Mouse (Mus musculus) hematopoietic stem cell, adult 5-6 weeks (primary cell): ENCODE results near the gene Pdzd11. TPM values are rescaled to one million over a fixed set of nuclear protein-coding genes. Genes with fewer than 3 reads are reported as not detected.

ENCODE experiments used
- ATAC-seq, 2 experiments: fragments of 125-278 bp in 1 of 2; replicated peaks in 1 of 2; 2 replicates each; pipeline ENCODE4 v1.8.0; 2016 to 2017; ENCODE audit warnings: inconsistent platforms in 2 of 2, mild to moderate bottlenecking in 2 of 2, moderate number of reproducible peaks in 2 of 2, low read depth in 1 of 2, moderate TSS enrichment in 1 of 2; ENCODE audit not compliant: low FRiP score in 2 of 2, poor library complexity in 2 of 2, severe bottlenecking in 2 of 2, insufficient read depth in 1 of 2, low TSS enrichment in 1 of 2
- total RNA-seq: library from RNA; stranded (forward); fragments of 172-1452, 232-1000 nt; gene quantifications from 2 replicates; pipeline ENCODE4 v1.2.3, GENCODE M21; 2017

Pdzd11 gene
- total RNA-seq, result 25.9 and 26.3 TPM in 2 replicates

GRCm38 (mm10) chrX:100625802-100626793, at the start of gene Pdzd11:
Gene Pdzd11 (minus strand): TSS chrX:100626568.
- peak; percentile 100 for ATAC-seq

- no peak for ATAC-seq
Observed at GRCm38 (mm10) chrX:100664825-100665224, 38.5 kb upstream of the Pdzd11 start.

- ATAC-seq, result no peak
Observed at GRCm38 (mm10) chrX:100652848-100653247, 26.5 kb upstream of the Pdzd11 start.

GRCm38 (mm10) chrX:100638477-100638876, 12.1 kb upstream of the Pdzd11 start:
- no peak for ATAC-seq

GRCm38 (mm10) chrX:100629076-100629475, 2.7 kb upstream of the Pdzd11 start:
- ATAC-seq, result no peak

- no peak for ATAC-seq
Observed at GRCm38 (mm10) chrX:100625546-100625801, 894 bp downstream of the Pdzd11 start, which contains the start of gene Kif4. Gene Kif4 (plus strand): TSS chrX:100625737.

GRCm38 (mm10) chrX:100625146-100625545, 1.2 kb downstream of the Pdzd11 start:
- ATAC-seq, result no peak

GRCm38 (mm10) chrX:100624242-100624641, 2.1 kb downstream of the Pdzd11 start:
- ATAC-seq, result no peak

GRCm38 (mm10) chrX:100621366-100621765, 5.0 kb downstream of the Pdzd11 start:
- ATAC-seq, result no peak

GRCm38 (mm10) chrX:100618488-100618887, 7.9 kb downstream of the Pdzd11 start:
- no peak for ATAC-seq

GRCm38 (mm10) chrX:100605314-100605713, 21.1 kb downstream of the Pdzd11 start, which contains the start of gene Arr3:
Gene Arr3 (plus strand): TSS chrX:100605497.
- no peak for ATAC-seq

GRCm38 (mm10) chrX:100599755-100600154, 26.6 kb downstream of the Pdzd11 start:
- ATAC-seq, result no peak

GRCm38 (mm10) chrX:100597439-100597838, 28.9 kb downstream of the Pdzd11 start:
- no peak for ATAC-seq

GRCm38 (mm10) chrX:100594791-100595190, 31.6 kb downstream of the Pdzd11 start, which contains the start of gene P2ry4:
Gene P2ry4 (minus strand): TSS chrX:100594869.
- ATAC-seq, result no peak

Other genes starting within 250 kb of the Pdzd11 start
- gene Otud6a, start 197.6 kb downstream of the Pdzd11 start, total RNA-seq, result not detected in 2 replicates
- gene Awat2, start 183.9 kb downstream of the Pdzd11 start, total RNA-seq, result 0.63 TPM in 1 of 2 replicates, not detected in the other
- gene Igbp1, start 132.3 kb downstream of the Pdzd11 start, total RNA-seq, result 121 and 135 TPM in 2 replicates
- not detected in 2 replicates for gene Dgat2l6, start 101.7 kb downstream of the Pdzd11 start, total RNA-seq
- 0.50 TPM in 1 of 2 replicates, not detected in the other for gene Awat1, start 54.3 kb downstream of the Pdzd11 start, total RNA-seq
- gene P2ry4, start 31.7 kb downstream of the Pdzd11 start, total RNA-seq, result not detected in 2 replicates
- not detected in 2 replicates for gene Arr3, start 21.1 kb downstream of the Pdzd11 start, total RNA-seq
- gene Kif4, start 831 bp downstream of the Pdzd11 start, total RNA-seq, result 37.6 and 38.1 TPM in 2 replicates
- 0.44 TPM in 1 of 2 replicates, not detected in the other for gene Gdpd2, start 103.3 kb upstream of the Pdzd11 start, total RNA-seq
- gene Dlg3, start 141.2 kb upstream of the Pdzd11 start, total RNA-seq, result 18.3 and 20.8 TPM in 2 replicates